Mouse (Mus musculus) G1E (cell line): ENCODE measurements around the gene Speg. TPM values are rescaled to one million over a fixed set of nuclear protein-coding genes. Genes with fewer than 3 reads are reported as not detected.
A peak's percentile ranks its signal among the peaks of the same experiment; 100 is the strongest.

Source experiments
- ATAC-seq: 2 replicates; pipeline ENCODE4 v1.8.0; 2016; ENCODE audit warnings: mild to moderate bottlenecking; ENCODE audit not compliant: insufficient number of reproducible peaks, poor library complexity, low FRiP score, severe bottlenecking; ENCODE audit errors: extremely low read depth
- DNase-seq: peaks from one replicate; pipeline ENCODE4 v3.0.0; 2012; ENCODE audit warnings: low spot score
- H3K27me3 ChIP-seq: 2 replicates; pipeline ENCODE4 v1.6.1; 2012; ENCODE audit warnings: mild to moderate bottlenecking, low read length, inconsistent platforms; ENCODE audit not compliant: insufficient read depth
- H3K36me3 ChIP-seq: replicated peaks from 2 replicates; pipeline ENCODE3; 2012; ENCODE audit warnings: mild to moderate bottlenecking, inconsistent platforms
- H3K4me1 ChIP-seq: 2 replicates; pipeline ENCODE4 v1.6.1; 2012; ENCODE audit warnings: low read depth, low read length, inconsistent platforms, mixed read lengths; ENCODE audit not compliant: insufficient read depth
- H3K4me3 ChIP-seq: 2 replicates; pipeline ENCODE4 v1.5.1; 2012; ENCODE audit warnings: low read depth, mild to moderate bottlenecking, inconsistent platforms, low read length, moderate library complexity, mixed read lengths
- H3K9me3 ChIP-seq: replicated peaks from 2 replicates; pipeline ENCODE4 v1.6.1; 2012; ENCODE audit warnings: inconsistent platforms
- CTCF ChIP-seq: IDR thresholded peaks from 2 replicates; pipeline ENCODE4 v1.5.1; 2012; ENCODE audit warnings: low read depth, low read length, inconsistent platforms, mixed read lengths
- GATA1 ChIP-seq: IDR thresholded peaks from 2 replicates; pipeline ENCODE4 v1.6.1; 2012; ENCODE audit warnings: borderline replicate concordance, low read length, inconsistent platforms, mixed read lengths
- GATA2 ChIP-seq: IDR thresholded peaks from 2 replicates; pipeline ENCODE4 v1.6.1; 2012; ENCODE audit warnings: low read depth, low read length, inconsistent platforms, borderline replicate concordance
- POLR2AphosphoS5 ChIP-seq: IDR thresholded peaks from 2 replicates; pipeline ENCODE4 v1.6.1; 2012; ENCODE audit warnings: low read depth, low read length, inconsistent platforms; ENCODE audit not compliant: insufficient replicate concordance
- TAL1 ChIP-seq: conservative IDR thresholded peaks from 2 replicates; pipeline ENCODE4 v1.6.1; 2012; ENCODE audit warnings: low read depth, low read length, inconsistent platforms, mixed read lengths
- polyA plus RNA-seq: library from polyadenylated mRNA; stranded (reverse); fragments of >175 nt; gene quantifications from 2 replicates; pipeline ENCODE4 v1.2.3, GENCODE M21; 2012
- total RNA-seq, 2 experiments: library from RNA; stranded (forward) in 1 of 2; stranded (reverse) in 1 of 2; fragments of 200-1000 nt in 1 of 2; fragments of >200 nt in 1 of 2; fragmentation: Nextera tagmentation in 1 of 2; gene quantifications; 2 replicates each; pipeline ENCODE4 v1.2.3; 2014 to 2017

The Speg gene
- total and polyA plus RNA-seq, 3 experiments = 1.9 to 10.3 (median 1.9) TPM

DNA sequence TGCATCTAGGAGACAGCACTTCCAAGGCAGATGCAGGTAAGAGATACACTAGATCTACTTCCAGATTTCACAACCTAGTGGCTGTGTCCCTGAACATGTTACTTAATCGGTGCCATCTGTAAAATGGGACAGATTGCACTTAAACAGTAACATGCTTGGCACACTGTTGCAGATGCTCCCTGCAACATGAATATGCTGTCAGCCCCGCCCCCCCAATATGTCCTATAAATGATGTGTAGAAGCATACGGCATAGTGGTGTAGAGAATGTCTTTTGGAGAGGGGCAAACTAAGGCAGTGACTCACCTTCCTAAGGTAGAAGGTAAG, 102.8 kb downstream of the Speg start:
- ATAC-seq = no peak
- no peak for DNase-seq
- TF ChIP-seq TAL1 (no peak), GATA1 (no peak), POLR2AphosphoS5 (no peak), GATA2 (no peak), CTCF (no peak)
- Histone ChIP-seq H3K4me1 (peaks cover 59% of the 10 kb centered on the region), H3K9me3 (no peaks in the 10 kb centered on the region), H3K4me3 (peak overlapping the region; percentile 80), H3K27me3 (peaks cover 4% of the 10 kb centered on the region; the same call in 1 of the 2 replicates), H3K36me3 (peaks cover 54% of the 10 kb centered on the region)

DNA sequence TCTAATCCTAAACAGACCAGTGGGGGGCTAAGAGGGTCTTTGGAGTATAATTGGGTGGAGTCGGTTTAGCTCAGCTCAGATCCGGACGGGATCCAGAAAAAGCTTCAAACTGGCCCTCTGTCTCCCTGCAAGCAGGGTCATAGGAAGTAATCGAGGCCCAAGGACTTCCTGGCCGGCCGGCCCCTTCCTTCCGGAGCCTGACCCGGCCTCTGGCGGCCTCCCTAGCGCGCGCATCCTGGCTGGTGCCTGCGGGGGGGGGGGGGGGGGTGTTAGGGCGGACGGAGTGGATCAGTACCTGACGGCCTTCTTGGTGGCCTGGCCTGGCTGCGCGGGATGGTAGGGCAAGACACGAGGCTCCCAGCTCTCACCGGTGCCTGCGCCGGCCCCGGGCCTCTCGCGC, 103.4 kb downstream of the Speg start:
- H3K4me3 ChIP-seq = peak overlapping the region; percentile 80
- peaks cover 4% of the 10 kb centered on the region; the same call in 1 of the 2 replicates for H3K27me3 ChIP-seq
- DNase-seq (peak; percentile 79), ATAC-seq (no peak)
- H3K36me3 ChIP-seq = peaks cover 49% of the 10 kb centered on the region
- H3K4me1 ChIP-seq = peaks cover 58% of the 10 kb centered on the region
- H3K9me3 ChIP-seq = no peaks in the 10 kb centered on the region
- no peak for TF ChIP-seq POLR2AphosphoS5
- no peak for TF ChIP-seq TAL1
- no peak for TF ChIP-seq CTCF
- TF ChIP-seq GATA2 = no peak
- TF ChIP-seq GATA1 = no peak

DNA sequence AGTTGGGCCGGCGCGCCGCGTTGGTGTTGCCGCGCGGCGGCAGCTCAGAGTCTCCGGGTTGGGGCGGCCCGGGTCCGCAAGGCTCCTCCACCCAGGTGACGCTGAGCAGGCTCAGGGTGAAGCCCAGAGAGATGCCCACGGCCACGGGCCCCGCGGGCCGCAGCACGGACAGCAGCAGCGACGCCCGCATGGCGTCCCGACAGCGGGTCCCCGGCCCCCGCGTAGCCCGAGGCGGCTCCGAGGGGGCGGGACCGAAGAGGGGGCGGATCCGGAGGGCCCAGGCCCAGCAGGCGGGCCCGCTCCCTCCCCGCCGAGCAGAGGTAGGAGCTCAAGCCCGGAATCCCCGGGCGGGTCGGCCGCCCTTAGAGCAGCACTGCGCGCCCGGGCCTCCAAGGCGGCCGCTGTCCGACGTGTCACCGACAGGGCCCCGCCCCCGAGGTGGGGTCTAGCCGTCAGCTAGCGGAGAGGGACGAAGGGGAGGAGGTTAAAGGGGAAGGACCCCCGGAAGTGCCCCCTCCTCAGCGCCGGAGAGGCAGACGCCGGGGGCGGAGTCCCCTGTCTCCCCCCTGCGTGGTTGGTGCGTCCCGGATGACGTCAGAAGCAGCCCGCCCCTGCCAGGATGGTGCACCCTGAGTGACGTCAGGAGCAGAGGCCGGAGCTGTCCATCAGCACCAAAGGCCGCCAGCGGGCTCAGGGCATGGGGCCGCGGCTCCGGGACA, 104.0 kb downstream of the Speg start, which contains the start of the genes Chpf and Tmem198:
Chpf (minus strand) TSS at position 392 of the 719 bp plus-strand sequence.
Tmem198 (plus strand) TSS at position 617 of the 719 bp plus-strand sequence.
- peaks cover 43% of the 10 kb centered on the region for H3K36me3 ChIP-seq
- peaks cover 53% of the 10 kb centered on the region for H3K4me1 ChIP-seq
- peak within 1 kb of the TSS; percentile 80 for H3K4me3 ChIP-seq
- peaks cover 4% of the 10 kb centered on the region; the same call in 1 of the 2 replicates for H3K27me3 ChIP-seq
- TF ChIP-seq TAL1 (no peak), POLR2AphosphoS5 (no peak), CTCF (no peak), GATA1 (no peak), GATA2 (no peak)
- H3K9me3 ChIP-seq = no peaks in the 10 kb centered on the region
- peak; percentile 100 for DNase-seq
- peak; percentile 87 for ATAC-seq

DNA sequence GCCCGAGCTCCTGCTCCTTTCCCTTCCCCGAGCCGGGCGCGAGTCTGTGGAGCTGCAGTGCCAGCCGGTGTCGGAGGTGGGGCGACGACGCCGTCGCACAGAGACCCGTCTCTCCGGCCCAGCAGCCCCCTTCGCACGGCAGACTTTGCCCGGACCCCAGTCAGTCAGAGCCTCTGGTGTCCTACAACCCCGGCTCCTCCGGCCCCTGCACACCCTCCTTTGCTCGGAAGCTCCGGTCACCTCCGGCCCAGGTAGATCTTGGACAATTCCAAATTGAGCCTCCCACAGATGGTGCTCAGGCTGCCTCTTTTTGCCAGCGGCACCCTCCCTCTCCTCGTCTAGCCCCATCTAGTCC, 104.5 kb downstream of the Speg start:
- Histone ChIP-seq H3K4me1 (peaks cover 49% of the 10 kb centered on the region), H3K36me3 (peaks cover 38% of the 10 kb centered on the region), H3K4me3 (peak overlapping the region; percentile 80), H3K9me3 (no peaks in the 10 kb centered on the region), H3K27me3 (peaks cover 4% of the 10 kb centered on the region; the same call in 1 of the 2 replicates)
- ATAC-seq = no peak
- no peak for DNase-seq
- TF ChIP-seq POLR2AphosphoS5 (no peak), CTCF (no peak), TAL1 (no peak), GATA2 (no peak), GATA1 (no peak)

DNA sequence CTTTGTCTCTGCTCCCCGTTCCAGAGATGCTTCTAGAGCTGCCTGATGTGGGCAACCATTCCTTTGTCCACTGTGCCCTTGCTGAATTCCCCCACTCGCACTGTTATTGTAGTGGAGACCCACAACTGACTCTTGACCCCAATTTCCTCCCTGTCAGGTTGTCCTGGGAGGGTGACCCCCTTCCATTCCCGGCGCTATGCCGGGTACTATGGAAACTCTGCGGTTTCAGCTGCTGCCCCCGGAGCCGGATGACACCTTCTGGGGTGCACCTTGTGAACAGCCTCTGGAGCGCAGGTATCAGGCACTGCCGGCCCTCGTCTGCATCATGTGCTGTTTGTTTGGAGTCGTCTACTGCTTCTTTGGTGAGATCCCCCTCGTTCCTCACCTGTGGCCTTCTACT, 104.9 kb downstream of the Speg start:
- Histone ChIP-seq H3K36me3 (peaks cover 36% of the 10 kb centered on the region), H3K4me3 (peak overlapping the region; percentile 80; the same call in 1 of the 2 replicates), H3K27me3 (peaks cover 6% of the 10 kb centered on the region; the same call in 1 of the 2 replicates), H3K9me3 (no peaks in the 10 kb centered on the region), H3K4me1 (peaks cover 44% of the 10 kb centered on the region)
- DNase-seq (no peak), ATAC-seq (no peak)
- TF ChIP-seq GATA1 (no peak), GATA2 (no peak), TAL1 (no peak), CTCF (no peak), POLR2AphosphoS5 (no peak)

DNA sequence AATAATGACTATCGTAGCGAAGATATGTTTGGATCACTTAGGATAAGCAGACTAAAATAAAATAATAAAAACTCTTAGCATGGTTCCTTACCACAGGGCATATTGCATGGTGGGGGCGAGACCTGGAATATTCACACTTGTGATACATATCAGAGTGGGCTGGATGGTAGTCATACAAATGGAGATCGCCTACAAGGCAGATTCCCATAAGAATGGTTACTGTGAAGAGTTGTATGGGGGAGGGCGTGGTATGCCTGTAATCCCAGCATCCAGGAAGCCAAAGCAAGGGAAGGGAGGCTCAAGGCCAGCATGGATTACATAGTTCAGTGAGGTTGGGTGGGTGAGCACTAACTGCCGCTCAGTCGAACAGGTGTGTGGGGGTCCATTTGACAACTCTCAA, 105.6 kb downstream of the Speg start:
- no peak for DNase-seq
- Histone ChIP-seq H3K36me3 (peaks cover 31% of the 10 kb centered on the region), H3K27me3 (peaks cover 8% of the 10 kb centered on the region; the same call in 1 of the 2 replicates), H3K9me3 (no peaks in the 10 kb centered on the region), H3K4me1 (peaks cover 38% of the 10 kb centered on the region), H3K4me3 (no peak overlapping the region)
- ATAC-seq = no peak
- TF ChIP-seq POLR2AphosphoS5 (no peak), TAL1 (no peak), CTCF (no peak), GATA2 (no peak), GATA1 (no peak)

Other genes starting within 250 kb of the Speg start
Only the 20 nearest of the 24 such genes appear.
- gene Abcb6, start 194.9 kb upstream of the Speg start, total RNA-seq (2014; fragmentation: Nextera tagmentation) = 19.5 and 132 TPM in 2 replicates
- 25.0 and 28.1 TPM in 2 replicates for gene Abcb6, start 194.9 kb upstream of the Speg start, total RNA-seq (2017)
- gene Abcb6, start 194.9 kb upstream of the Speg start, polyA plus RNA-seq = 5.4 and 9.5 TPM in 2 replicates
- gene Ankzf1, start 183.1 kb upstream of the Speg start, total RNA-seq (2014; fragmentation: Nextera tagmentation) = 47.5 and 50.4 TPM in 2 replicates
- 57.4 and 69.3 TPM in 2 replicates for gene Ankzf1, start 183.1 kb upstream of the Speg start, total RNA-seq (2017)
- 17.0 and 22.9 TPM in 2 replicates for gene Ankzf1, start 183.1 kb upstream of the Speg start, polyA plus RNA-seq
- 40.0 and 46.2 TPM in 2 replicates for gene Atg9a, start 183.1 kb upstream of the Speg start, total RNA-seq (2014; fragmentation: Nextera tagmentation)
- gene Atg9a, start 183.1 kb upstream of the Speg start, total RNA-seq (2017) = 16.2 and 16.3 TPM in 2 replicates
- 34.2 and 47.5 TPM in 2 replicates for gene Atg9a, start 183.1 kb upstream of the Speg start, polyA plus RNA-seq
- gene Glb1l, start 164.5 kb upstream of the Speg start, total RNA-seq (2014; fragmentation: Nextera tagmentation) = 10.1 and 19.2 TPM in 2 replicates
- 11.0 and 12.5 TPM in 2 replicates for gene Glb1l, start 164.5 kb upstream of the Speg start, total RNA-seq (2017)
- gene Glb1l, start 164.5 kb upstream of the Speg start, polyA plus RNA-seq = 0.29 and 0.83 TPM in 2 replicates
- 59.4 and 78.2 TPM in 2 replicates for gene Stk16, start 164.5 kb upstream of the Speg start, total RNA-seq (2014; fragmentation: Nextera tagmentation)
- gene Stk16, start 164.5 kb upstream of the Speg start, total RNA-seq (2017) = 70.7 and 72.6 TPM in 2 replicates
- gene Stk16, start 164.5 kb upstream of the Speg start, polyA plus RNA-seq = 114 and 133 TPM in 2 replicates
- gene Tuba4a, start 155.4 kb upstream of the Speg start, total RNA-seq (2014; fragmentation: Nextera tagmentation) = 201 and 287 TPM in 2 replicates
- gene Tuba4a, start 155.4 kb upstream of the Speg start, total RNA-seq (2017) = 156 and 175 TPM in 2 replicates
- gene Tuba4a, start 155.4 kb upstream of the Speg start, polyA plus RNA-seq = 38.6 and 61.0 TPM in 2 replicates
- not detected in 2 replicates for gene A630095N17Rik, start 143.2 kb upstream of the Speg start, total RNA-seq (2014; fragmentation: Nextera tagmentation)
- not detected in 2 replicates for gene A630095N17Rik, start 143.2 kb upstream of the Speg start, total RNA-seq (2017)
- not detected in 2 replicates for gene A630095N17Rik, start 143.2 kb upstream of the Speg start, polyA plus RNA-seq
- 15.4 and 63.3 TPM in 2 replicates for gene Dnajb2, start 138.9 kb upstream of the Speg start, total RNA-seq (2014; fragmentation: Nextera tagmentation)
- 13.9 and 15.6 TPM in 2 replicates for gene Dnajb2, start 138.9 kb upstream of the Speg start, total RNA-seq (2017)
- 9.1 and 11.1 TPM in 2 replicates for gene Dnajb2, start 138.9 kb upstream of the Speg start, polyA plus RNA-seq
- not detected in 2 replicates for gene Ptprn, start 110.8 kb upstream of the Speg start, total RNA-seq (2014; fragmentation: Nextera tagmentation)
- gene Ptprn, start 110.8 kb upstream of the Speg start, total RNA-seq (2017) = 0.11 TPM in 1 of 2 replicates, not detected in the other
- 0.03 and 0.08 TPM in 2 replicates for gene Ptprn, start 110.8 kb upstream of the Speg start, polyA plus RNA-seq
- gene Resp18, start 96.9 kb upstream of the Speg start, total RNA-seq (2014; fragmentation: Nextera tagmentation) = not detected in 2 replicates
- not detected in 2 replicates for gene Resp18, start 96.9 kb upstream of the Speg start, total RNA-seq (2017)
- not detected in 2 replicates for gene Resp18, start 96.9 kb upstream of the Speg start, polyA plus RNA-seq
- 56.3 and 73.7 TPM in 2 replicates for gene Dnpep, start 57.3 kb upstream of the Speg start, total RNA-seq (2014; fragmentation: Nextera tagmentation)
- gene Dnpep, start 57.3 kb upstream of the Speg start, total RNA-seq (2017) = 38.7 and 47.2 TPM in 2 replicates
- gene Dnpep, start 57.3 kb upstream of the Speg start, polyA plus RNA-seq = 69.4 and 79.0 TPM in 2 replicates
- 12.9 and 19.0 TPM in 2 replicates for gene Des, start 15.0 kb upstream of the Speg start, total RNA-seq (2014; fragmentation: Nextera tagmentation)
- gene Des, start 15.0 kb upstream of the Speg start, total RNA-seq (2017) = 3.4 and 5.6 TPM in 2 replicates
- gene Des, start 15.0 kb upstream of the Speg start, polyA plus RNA-seq = 12.7 and 13.8 TPM in 2 replicates
- 179 and 182 TPM in 2 replicates for gene Gmppa, start 60.6 kb downstream of the Speg start, total RNA-seq (2014; fragmentation: Nextera tagmentation)
- 178 and 183 TPM in 2 replicates for gene Gmppa, start 60.6 kb downstream of the Speg start, total RNA-seq (2017)
- 328 and 349 TPM in 2 replicates for gene Gmppa, start 60.6 kb downstream of the Speg start, polyA plus RNA-seq
- 1.1 and 2.9 TPM in 2 replicates for gene Asic4, start 75.1 kb downstream of the Speg start, total RNA-seq (2014; fragmentation: Nextera tagmentation)
- 1.7 and 2.6 TPM in 2 replicates for gene Asic4, start 75.1 kb downstream of the Speg start, total RNA-seq (2017)
- 8.7 and 8.8 TPM in 2 replicates for gene Asic4, start 75.1 kb downstream of the Speg start, polyA plus RNA-seq
- 19.9 and 23.6 TPM in 2 replicates for gene Chpf, start 104.0 kb downstream of the Speg start, total RNA-seq (2014; fragmentation: Nextera tagmentation)
- 12.0 and 16.6 TPM in 2 replicates for gene Chpf, start 104.0 kb downstream of the Speg start, total RNA-seq (2017)
- gene Chpf, start 104.0 kb downstream of the Speg start, polyA plus RNA-seq = 119 and 121 TPM in 2 replicates
- gene Tmem198, start 104.2 kb downstream of the Speg start, total RNA-seq (2014; fragmentation: Nextera tagmentation) = 0.30 TPM in 1 of 2 replicates, not detected in the other
- gene Tmem198, start 104.2 kb downstream of the Speg start, total RNA-seq (2017) = 0.76 and 1.1 TPM in 2 replicates
- 4.0 and 4.8 TPM in 2 replicates for gene Tmem198, start 104.2 kb downstream of the Speg start, polyA plus RNA-seq
- gene Obsl1, start 131.2 kb downstream of the Speg start, total RNA-seq (2014; fragmentation: Nextera tagmentation) = not detected in 2 replicates
- 0.05 and 0.17 TPM in 2 replicates for gene Obsl1, start 131.2 kb downstream of the Speg start, total RNA-seq (2017)
- not detected in 2 replicates for gene Obsl1, start 131.2 kb downstream of the Speg start, polyA plus RNA-seq
- gene Inha, start 131.8 kb downstream of the Speg start, total RNA-seq (2014; fragmentation: Nextera tagmentation) = not detected in 2 replicates
- gene Inha, start 131.8 kb downstream of the Speg start, total RNA-seq (2017) = not detected in 2 replicates
- gene Inha, start 131.8 kb downstream of the Speg start, polyA plus RNA-seq = not detected in 2 replicates
- 25.2 and 35.2 TPM in 2 replicates for gene Stk11ip, start 146.2 kb downstream of the Speg start, total RNA-seq (2014; fragmentation: Nextera tagmentation)
- 30.0 and 35.3 TPM in 2 replicates for gene Stk11ip, start 146.2 kb downstream of the Speg start, total RNA-seq (2017)
- gene Stk11ip, start 146.2 kb downstream of the Speg start, polyA plus RNA-seq = 201 and 251 TPM in 2 replicates
- gene Slc4a3, start 171.0 kb downstream of the Speg start, total RNA-seq (2014; fragmentation: Nextera tagmentation) = not detected in 2 replicates
- 0.05 and 0.23 TPM in 2 replicates for gene Slc4a3, start 171.0 kb downstream of the Speg start, total RNA-seq (2017)
- gene Slc4a3, start 171.0 kb downstream of the Speg start, polyA plus RNA-seq = not detected in 2 replicates